Mouse (Mus musculus) lung, adult 2 months (tissue): ENCODE measurements at regions not wholly inside any gene's neighbourhood (a gene's known extent, or its start where the extent isn't known, plus 50 kb on each side); places are given as distances from the start of the nearest gene placed in this dataset.

Experiments used
- CTCF ChIP-seq: fragments of 200-500 bp; IDR thresholded peaks from 2 replicates; pipeline ENCODE4 v1.5.1; 2011; ENCODE audit warnings: mild to moderate bottlenecking, low read length, control low read depth; ENCODE audit not compliant: insufficient read depth
- POLR2A ChIP-seq: fragments of 200-500 bp; IDR thresholded peaks from 2 replicates; pipeline ENCODE4 v1.6.1; 2011; ENCODE audit warnings: low read depth, mild to moderate bottlenecking, control low read depth, low read length, borderline replicate concordance; ENCODE audit errors: extremely low read depth

- TF ChIP-seq CTCF (no peak), POLR2A (no peak)
These were observed 177.1 kb downstream of the Katnal1 start for GRCm38 (mm10) chr5:148751980-148752379.
